Mouse (Mus musculus) embryonic fibroblast, embryonic 13.5 days (primary cell): ENCODE measurements around the gene Slc38a1.

Experiments used
- CTCF ChIP-seq: IDR thresholded peaks from 2 replicates; pipeline ENCODE4 v1.5.1; 2011; ENCODE audit warnings: mild to moderate bottlenecking, control low read depth, low read length, moderate library complexity, borderline replicate concordance; ENCODE audit not compliant: insufficient read depth
- POLR2A ChIP-seq: IDR thresholded peaks from 2 replicates; pipeline ENCODE4 v1.6.1; 2011; ENCODE audit warnings: low read depth, mild to moderate bottlenecking, control low read depth, low read length, moderate library complexity

GRCm38 (mm10) chr15:96676518-96676917, 33.8 kb upstream of the Slc38a1 start:
- TF ChIP-seq POLR2A (no peak), CTCF (no peak)
